Mouse (Mus musculus): Measurements from ENCODE around the gene Igfbp2. TPM values are rescaled to one million over a fixed set of nuclear protein-coding genes. Genes with fewer than 3 reads are reported as not detected.

The Igfbp2 gene
- polyA plus RNA-seq (2014; fragmentation: Nextera tagmentation; extraction: Ambion mirVana) = 446 and 451 TPM in 2 replicates

DNA sequence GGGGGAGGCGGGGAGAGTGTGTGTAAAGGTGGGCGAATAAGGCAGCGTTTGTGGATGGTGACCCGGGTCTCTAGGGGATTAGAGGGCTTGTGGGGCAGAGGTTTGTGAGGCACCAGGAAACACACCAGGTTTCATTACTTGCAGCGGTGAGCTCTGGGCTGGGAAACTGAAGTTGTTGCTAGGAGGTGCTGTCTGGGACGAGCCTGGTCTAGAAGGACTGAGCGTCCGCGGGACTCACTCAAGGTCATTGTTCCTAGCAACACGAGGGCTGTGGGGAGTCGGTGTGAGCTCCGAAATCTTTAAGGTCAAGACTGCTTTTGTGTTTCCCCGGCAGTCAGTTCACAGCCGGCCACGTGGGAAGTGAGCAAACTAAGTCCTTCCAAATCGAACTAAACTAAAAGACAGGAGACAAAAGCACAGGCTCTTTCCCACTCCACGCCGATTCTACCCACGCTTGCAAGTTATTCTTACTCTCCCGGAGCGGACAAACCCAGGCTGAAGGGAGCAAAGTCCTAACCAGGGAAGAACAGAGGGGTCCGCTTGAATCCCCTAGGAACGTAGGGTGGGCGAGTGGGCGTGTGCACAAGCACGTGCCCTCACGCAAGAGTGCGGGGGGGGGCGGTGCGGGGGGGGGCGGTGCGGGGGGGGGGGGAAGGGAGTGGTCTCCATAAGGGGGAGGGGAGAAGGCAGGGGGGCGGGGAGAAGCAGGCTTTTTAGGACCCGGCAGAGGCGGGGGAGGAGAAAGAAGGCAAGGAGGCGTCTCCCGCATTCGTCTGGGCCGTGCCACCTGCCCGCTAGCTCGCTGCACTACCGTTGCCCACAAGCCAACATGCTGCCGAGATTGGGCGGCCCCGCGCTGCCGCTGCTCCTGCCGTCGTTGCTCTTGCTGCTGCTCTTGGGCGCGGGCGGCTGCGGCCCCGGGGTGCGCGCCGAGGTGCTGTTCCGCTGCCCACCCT lies at the start of gene Igfbp2:
TSS of gene Igfbp2 (plus strand) at position 753 of the 956 bp plus-strand sequence.
- ATAC-seq (ENCODE audit: low read depth) (peak; percentile 83), DNase-seq (ENCODE audit: low spot score) (peak; percentile 93)
- Histone ChIP-seq H3K9ac (ENCODE audit: low read depth, low read length) (peak within 1 kb of the TSS; percentile 78), H3K4me2 (ENCODE audit: low read depth, low read length) (peak within 1 kb of the TSS; percentile 99), H3K36me3 (ENCODE audit: control insufficient read depth, insufficient read depth, low read length) (no peaks in the 10 kb centered on the region), H3K4me3 (ENCODE audit: low read depth, low read length) (peak within 1 kb of the TSS; percentile 74), H3K9me3 (ENCODE audit: control insufficient read depth, low read length) (no peaks in the 10 kb centered on the region), H3K4me1 (ENCODE audit: control insufficient read depth, insufficient read depth, low read length) (peaks cover 21% of the 10 kb centered on the region), H3K27me3 (replicated peaks; ENCODE audit: control insufficient read depth, insufficient read depth, low read length) (no peaks in the 10 kb centered on the region), H3K27ac (replicated peaks; ENCODE audit: low read depth, low read length) (peak within 1 kb of the TSS; percentile 79)
- WGBS = 4% methylated on average over 33 of the region's 58 CpGs

DNA sequence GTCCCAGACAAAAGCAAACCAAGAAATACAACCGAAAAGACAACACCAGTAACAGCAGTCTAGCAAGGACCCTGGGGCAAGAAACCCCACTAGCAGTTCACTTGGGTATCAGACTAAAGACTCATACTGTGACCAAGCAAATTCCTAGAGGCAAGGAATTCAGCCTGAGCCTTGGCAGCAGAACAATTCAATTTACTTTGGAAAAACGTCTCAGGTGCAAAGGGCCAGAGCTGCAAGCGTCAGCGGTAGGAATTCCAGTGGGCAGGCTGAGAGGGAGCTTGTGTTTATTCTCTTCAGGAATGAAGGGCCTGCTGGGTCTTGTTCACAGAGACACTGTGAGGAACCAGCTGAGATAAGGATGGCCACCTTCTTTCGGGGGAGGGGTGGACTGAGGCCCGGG lies 45.5 kb upstream of the Igfbp2 start:
- Histone ChIP-seq H3K27ac (replicated peaks; ENCODE audit: low read depth, low read length) (no peak overlapping the region), H3K9me3 (ENCODE audit: control insufficient read depth, low read length) (no peaks in the 10 kb centered on the region), H3K36me3 (ENCODE audit: control insufficient read depth, insufficient read depth, low read length) (no peaks in the 10 kb centered on the region), H3K27me3 (replicated peaks; ENCODE audit: control insufficient read depth, insufficient read depth, low read length) (no peaks in the 10 kb centered on the region), H3K4me3 (ENCODE audit: low read depth, low read length) (no peak overlapping the region), H3K4me2 (ENCODE audit: low read depth, low read length) (no peak overlapping the region), H3K4me1 (ENCODE audit: control insufficient read depth, insufficient read depth, low read length) (peaks cover 27% of the 10 kb centered on the region), H3K9ac (ENCODE audit: low read depth, low read length) (no peak overlapping the region)
- ATAC-seq (ENCODE audit: low read depth) (peak; percentile 31; the same call in 1 of the 2 replicates), DNase-seq (ENCODE audit: low spot score) (peak; percentile 72)
- 14% methylated on average over 6 of the region's 6 CpGs for WGBS

- no peak overlapping the region for H3K4me3 ChIP-seq (ENCODE audit: low read depth, low read length)
- no peaks in the 10 kb centered on the region for H3K27me3 ChIP-seq (replicated peaks; ENCODE audit: control insufficient read depth, insufficient read depth, low read length)
- no peak overlapping the region for H3K27ac ChIP-seq (replicated peaks; ENCODE audit: low read depth, low read length)
- H3K36me3 ChIP-seq (ENCODE audit: control insufficient read depth, insufficient read depth, low read length) = no peaks in the 10 kb centered on the region
- no peak overlapping the region for H3K4me2 ChIP-seq (ENCODE audit: low read depth, low read length)
- peak; percentile 87 for ATAC-seq (ENCODE audit: low read depth)
- H3K4me1 ChIP-seq (ENCODE audit: control insufficient read depth, insufficient read depth, low read length) = peaks cover 27% of the 10 kb centered on the region
- WGBS = 25% methylated on average over 7 of the region's 7 CpGs
- DNase-seq (ENCODE audit: low spot score) = peak; percentile 78
- no peak overlapping the region for H3K9ac ChIP-seq (ENCODE audit: low read depth, low read length)
- no peaks in the 10 kb centered on the region for H3K9me3 ChIP-seq (ENCODE audit: control insufficient read depth, low read length)
Observed at GRCm38 (mm10) chr1:72780720-72781119, 43.6 kb upstream of the Igfbp2 start.

- DNase-seq (ENCODE audit: low spot score) (no peak), ATAC-seq (ENCODE audit: low read depth) (no peak)
- Histone ChIP-seq H3K27me3 (replicated peaks; ENCODE audit: control insufficient read depth, insufficient read depth, low read length) (no peaks in the 10 kb centered on the region), H3K36me3 (ENCODE audit: control insufficient read depth, insufficient read depth, low read length) (no peaks in the 10 kb centered on the region), H3K4me1 (ENCODE audit: control insufficient read depth, insufficient read depth, low read length) (peaks cover 25% of the 10 kb centered on the region), H3K27ac (replicated peaks; ENCODE audit: low read depth, low read length) (no peak overlapping the region), H3K9ac (ENCODE audit: low read depth, low read length) (no peak overlapping the region), H3K4me2 (ENCODE audit: low read depth, low read length) (no peak overlapping the region), H3K4me3 (ENCODE audit: low read depth, low read length) (no peak overlapping the region), H3K9me3 (ENCODE audit: control insufficient read depth, low read length) (no peaks in the 10 kb centered on the region)
- 69% methylated on average over 2 of the region's 2 CpGs for WGBS
Observed at GRCm38 (mm10) chr1:72783341-72783740, 41.0 kb upstream of the Igfbp2 start.

GRCm38 (mm10) chr1:72784018-72784417 lies 40.3 kb upstream of the Igfbp2 start:
- peaks cover 19% of the 10 kb centered on the region for H3K4me1 ChIP-seq (ENCODE audit: control insufficient read depth, insufficient read depth, low read length)
- no peaks in the 10 kb centered on the region for H3K27me3 ChIP-seq (replicated peaks; ENCODE audit: control insufficient read depth, insufficient read depth, low read length)
- no peak overlapping the region for H3K4me3 ChIP-seq (ENCODE audit: low read depth, low read length)
- DNase-seq (ENCODE audit: low spot score) (no peak), ATAC-seq (ENCODE audit: low read depth) (no peak)
- H3K9ac ChIP-seq (ENCODE audit: low read depth, low read length) = no peak overlapping the region
- H3K4me2 ChIP-seq (ENCODE audit: low read depth, low read length) = no peak overlapping the region
- 41% methylated on average over 7 of the region's 7 CpGs for WGBS
- no peaks in the 10 kb centered on the region for H3K36me3 ChIP-seq (ENCODE audit: control insufficient read depth, insufficient read depth, low read length)
- H3K9me3 ChIP-seq (ENCODE audit: control insufficient read depth, low read length) = no peaks in the 10 kb centered on the region
- H3K27ac ChIP-seq (replicated peaks; ENCODE audit: low read depth, low read length) = no peak overlapping the region

DNA sequence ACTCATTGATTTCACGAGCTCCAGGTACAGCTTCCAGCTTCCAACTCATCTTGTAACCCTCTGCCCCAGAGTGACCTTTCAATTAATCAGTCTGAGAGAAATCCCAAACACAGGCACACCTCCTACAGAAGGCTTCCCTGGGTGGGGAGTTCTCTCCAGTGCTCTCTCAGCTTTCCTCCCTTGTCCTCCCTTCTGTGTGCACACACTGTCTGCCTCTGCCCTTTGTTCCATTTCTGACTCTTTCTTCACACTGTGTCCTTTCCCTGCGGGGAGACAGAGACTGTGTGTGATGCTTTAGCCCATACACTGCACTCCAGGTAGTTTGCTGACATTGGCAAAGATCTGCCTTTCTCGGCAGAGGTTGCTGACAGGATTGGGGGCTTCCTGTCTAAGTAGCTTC lies 33.6 kb upstream of the Igfbp2 start:
- DNase-seq (ENCODE audit: low spot score) (no peak), ATAC-seq (ENCODE audit: low read depth) (no peak)
- Histone ChIP-seq H3K4me2 (ENCODE audit: low read depth, low read length) (no peak overlapping the region), H3K9me3 (ENCODE audit: control insufficient read depth, low read length) (no peaks in the 10 kb centered on the region), H3K4me3 (ENCODE audit: low read depth, low read length) (no peak overlapping the region), H3K9ac (ENCODE audit: low read depth, low read length) (no peak overlapping the region), H3K27me3 (replicated peaks; ENCODE audit: control insufficient read depth, insufficient read depth, low read length) (no peaks in the 10 kb centered on the region), H3K27ac (replicated peaks; ENCODE audit: low read depth, low read length) (no peak overlapping the region), H3K36me3 (ENCODE audit: control insufficient read depth, insufficient read depth, low read length) (no peaks in the 10 kb centered on the region), H3K4me1 (ENCODE audit: control insufficient read depth, insufficient read depth, low read length) (no peaks in the 10 kb centered on the region)
- WGBS = 48% methylated on average over 3 of the region's 3 CpGs

- Histone ChIP-seq H3K27me3 (replicated peaks; ENCODE audit: control insufficient read depth, insufficient read depth, low read length) (no peaks in the 10 kb centered on the region), H3K4me2 (ENCODE audit: low read depth, low read length) (no peak overlapping the region), H3K4me3 (ENCODE audit: low read depth, low read length) (no peak overlapping the region), H3K9me3 (ENCODE audit: control insufficient read depth, low read length) (no peaks in the 10 kb centered on the region), H3K27ac (replicated peaks; ENCODE audit: low read depth, low read length) (no peak overlapping the region), H3K9ac (ENCODE audit: low read depth, low read length) (no peak overlapping the region), H3K36me3 (ENCODE audit: control insufficient read depth, insufficient read depth, low read length) (no peaks in the 10 kb centered on the region), H3K4me1 (ENCODE audit: control insufficient read depth, insufficient read depth, low read length) (no peaks in the 10 kb centered on the region)
- no peak for ATAC-seq (ENCODE audit: low read depth)
- DNase-seq (ENCODE audit: low spot score) = no peak
Observed at GRCm38 (mm10) chr1:72791743-72792142, 32.6 kb upstream of the Igfbp2 start.

GRCm38 (mm10) chr1:72792262-72792661 lies 32.0 kb upstream of the Igfbp2 start:
- H3K27ac ChIP-seq (replicated peaks; ENCODE audit: low read depth, low read length) = no peak overlapping the region
- 28% methylated on average over 1 of the region's 1 CpGs for WGBS

DNA sequence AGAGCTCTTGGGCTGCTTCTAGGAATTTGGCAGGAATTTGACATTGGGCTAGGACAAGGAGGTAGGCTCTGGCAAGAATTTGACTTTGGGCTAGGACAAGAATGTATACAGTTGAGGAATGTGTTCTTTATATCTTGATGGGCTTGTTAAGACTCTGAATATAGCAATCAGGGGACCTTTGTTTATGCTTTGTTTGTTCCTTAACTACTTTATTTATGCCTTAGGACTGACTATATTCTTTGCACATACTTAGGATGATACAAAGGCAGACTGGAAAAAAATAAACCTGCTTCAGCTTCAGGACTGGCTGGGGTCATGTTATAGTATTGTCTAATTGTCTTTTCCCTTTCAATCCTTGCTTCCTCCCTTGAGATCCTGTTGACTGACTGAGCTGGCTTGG lies 31.1 kb upstream of the Igfbp2 start:
- H3K4me1 ChIP-seq (ENCODE audit: control insufficient read depth, insufficient read depth, low read length) = no peaks in the 10 kb centered on the region
- H3K36me3 ChIP-seq (ENCODE audit: control insufficient read depth, insufficient read depth, low read length) = no peaks in the 10 kb centered on the region
- H3K27ac ChIP-seq (replicated peaks; ENCODE audit: low read depth, low read length) = no peak overlapping the region
- H3K9me3 ChIP-seq (ENCODE audit: control insufficient read depth, low read length) = no peaks in the 10 kb centered on the region
- H3K9ac ChIP-seq (ENCODE audit: low read depth, low read length) = no peak overlapping the region
- no peak overlapping the region for H3K4me2 ChIP-seq (ENCODE audit: low read depth, low read length)
- DNase-seq (ENCODE audit: low spot score) = no peak
- no peaks in the 10 kb centered on the region for H3K27me3 ChIP-seq (replicated peaks; ENCODE audit: control insufficient read depth, insufficient read depth, low read length)
- ATAC-seq (ENCODE audit: low read depth) = no peak
- no peak overlapping the region for H3K4me3 ChIP-seq (ENCODE audit: low read depth, low read length)

More at GRCm38 (mm10) chr1:72792262-72792661, 32.0 kb upstream of the Igfbp2 start:
- ATAC-seq (ENCODE audit: low read depth) (no peak), DNase-seq (ENCODE audit: low spot score) (no peak)
- no peaks in the 10 kb centered on the region for H3K27me3 ChIP-seq (replicated peaks; ENCODE audit: control insufficient read depth, insufficient read depth, low read length)
- H3K4me3 ChIP-seq (ENCODE audit: low read depth, low read length) = no peak overlapping the region
- H3K9me3 ChIP-seq (ENCODE audit: control insufficient read depth, low read length) = no peaks in the 10 kb centered on the region
- H3K4me2 ChIP-seq (ENCODE audit: low read depth, low read length) = no peak overlapping the region
- no peaks in the 10 kb centered on the region for H3K4me1 ChIP-seq (ENCODE audit: control insufficient read depth, insufficient read depth, low read length)
- H3K9ac ChIP-seq (ENCODE audit: low read depth, low read length) = no peak overlapping the region
- no peaks in the 10 kb centered on the region for H3K36me3 ChIP-seq (ENCODE audit: control insufficient read depth, insufficient read depth, low read length)

Data from embryonic facial prominence, embryonic 14.5 days (tissue).